Mouse (Mus musculus) T-helper 17 cell (primary cell): ENCODE results near the gene Fndc4.

ENCODE experiments used
- in situ Hi-C, 2 experiments: fragments of 300-600 bp; cut with MboI, MseI; formaldehyde crosslinking; loops; 1 replicate in 1 of 2; 2 replicates in 1 of 2; pipeline ENCODE4 v1.15.1; 2025; ENCODE audit warnings: high pct_unique_total_duplicates in 2 of 2

The Fndc4 gene

DNA sequence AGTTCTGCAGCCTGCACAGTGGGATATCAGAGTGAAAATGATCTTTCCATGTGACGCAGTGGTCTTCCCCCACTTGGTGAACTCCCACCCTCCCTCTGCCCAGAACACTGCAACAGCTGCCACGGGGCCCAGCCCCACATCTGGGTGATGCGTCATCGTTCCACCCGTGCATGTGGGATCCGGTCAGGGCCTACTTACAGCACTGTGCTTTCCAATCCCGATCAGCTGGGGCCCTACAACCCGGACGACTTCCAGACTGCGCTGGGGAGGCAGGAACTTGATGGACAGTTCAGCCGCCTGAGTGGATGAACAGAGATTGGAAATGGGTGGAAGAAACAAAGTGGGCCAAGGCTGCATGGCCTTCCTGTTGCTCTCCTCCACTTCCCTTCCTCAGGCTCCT, 38.3 kb downstream of the Fndc4 start:
- in situ Hi-C loops = no loop called here

DNA sequence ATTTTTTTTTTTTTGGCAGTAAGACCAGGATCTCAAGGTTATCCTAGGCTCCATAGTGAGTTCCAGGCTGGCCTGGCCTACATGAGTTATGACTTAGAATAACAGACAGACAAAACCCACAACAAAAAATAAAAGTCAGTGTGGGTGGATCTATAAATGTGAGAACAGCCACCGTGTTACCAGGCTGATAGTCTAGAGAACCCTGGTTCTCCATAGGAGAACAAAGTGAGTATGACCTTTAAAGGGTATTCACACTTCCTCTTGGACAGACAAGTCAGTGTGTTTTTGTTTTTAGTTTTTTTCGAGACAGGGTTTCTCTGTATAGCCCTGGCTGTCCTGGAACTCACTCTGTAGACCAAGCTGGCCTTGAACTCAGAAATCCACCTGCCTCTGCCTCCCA, 39.9 kb downstream of the Fndc4 start:
- in situ Hi-C loops = no loop called here

DNA sequence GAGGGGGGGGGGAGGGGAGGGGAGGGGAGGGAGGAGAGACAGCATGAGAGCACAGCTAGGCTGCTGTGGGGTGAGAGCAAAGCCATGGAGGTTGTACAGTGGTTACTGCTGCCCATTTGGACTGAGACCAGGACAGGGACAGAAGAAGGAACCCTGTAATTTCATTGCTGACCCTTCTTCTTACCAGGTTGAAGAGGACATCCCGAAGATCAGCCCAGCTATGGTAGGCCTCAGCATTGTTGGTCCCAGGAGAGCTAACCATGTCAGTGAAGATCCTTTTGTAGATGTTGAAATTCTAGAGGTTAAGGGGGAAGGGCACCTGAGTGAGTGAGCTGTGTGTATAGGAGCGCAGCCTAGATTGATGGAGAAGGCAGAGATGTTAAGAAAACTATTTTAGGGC, 40.5 kb downstream of the Fndc4 start:
- in situ Hi-C loops = no loop called here

DNA sequence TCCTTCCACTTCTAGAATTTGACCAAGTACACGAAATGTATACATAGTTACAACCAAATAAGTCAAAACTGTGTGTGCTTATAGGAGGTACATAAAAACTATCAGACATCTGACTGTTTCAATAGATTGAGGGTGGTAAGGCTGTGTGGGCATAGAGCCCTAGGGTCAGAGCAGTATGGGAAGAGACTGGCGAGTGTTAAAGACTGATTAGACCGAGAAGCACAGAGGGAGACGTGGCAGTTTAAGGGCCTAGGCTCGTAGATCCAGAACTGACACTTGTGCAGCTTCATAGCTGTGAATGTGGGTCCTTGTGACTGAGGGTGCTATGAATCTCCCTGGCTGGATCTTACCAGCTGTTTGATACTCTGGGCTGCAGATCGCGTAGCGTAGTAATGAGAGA, 41.0 kb downstream of the Fndc4 start:
- in situ Hi-C loops = no loop called here

DNA sequence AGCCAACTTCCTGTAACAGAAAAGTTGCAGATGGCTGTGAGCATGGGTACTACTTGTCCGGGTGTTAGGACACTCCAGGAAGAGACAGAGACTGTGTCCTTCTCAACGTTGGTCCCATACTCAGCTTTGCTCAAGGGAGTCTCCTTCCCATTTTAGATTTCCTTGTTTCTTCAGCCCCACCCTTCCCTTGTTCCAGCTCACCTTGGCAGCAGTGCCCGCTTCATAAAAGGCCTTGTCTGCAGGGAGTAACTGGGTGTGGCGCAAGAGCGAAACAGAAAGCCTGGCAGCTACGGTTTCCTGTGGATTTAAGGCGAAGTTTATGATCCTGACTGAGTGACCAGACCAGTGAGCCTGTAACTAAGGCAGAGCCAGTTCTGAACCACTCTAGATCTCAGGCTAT, 41.4 kb downstream of the Fndc4 start:
- in situ Hi-C loops = no loop called here

DNA sequence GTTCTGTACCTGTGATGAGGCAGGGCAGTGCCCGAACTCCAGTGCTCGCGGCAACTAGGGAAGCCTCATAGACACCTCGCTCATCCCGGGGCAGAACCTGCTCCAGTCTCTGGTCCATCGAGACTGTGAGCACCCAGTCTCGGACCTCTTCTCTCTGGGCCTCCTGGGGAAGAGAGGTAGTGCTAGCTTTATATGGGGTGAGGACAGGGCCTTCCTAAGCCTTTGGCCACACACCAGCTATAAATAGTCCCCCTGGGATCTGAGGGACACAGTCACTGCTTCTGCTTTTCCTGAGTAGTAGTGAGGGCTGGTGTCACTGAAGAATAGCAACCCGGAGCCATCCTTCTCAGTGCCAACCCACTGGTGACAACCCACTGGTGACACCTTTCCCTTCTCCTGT, 42.1 kb downstream of the Fndc4 start:
- in situ Hi-C loops = no loop called here

DNA sequence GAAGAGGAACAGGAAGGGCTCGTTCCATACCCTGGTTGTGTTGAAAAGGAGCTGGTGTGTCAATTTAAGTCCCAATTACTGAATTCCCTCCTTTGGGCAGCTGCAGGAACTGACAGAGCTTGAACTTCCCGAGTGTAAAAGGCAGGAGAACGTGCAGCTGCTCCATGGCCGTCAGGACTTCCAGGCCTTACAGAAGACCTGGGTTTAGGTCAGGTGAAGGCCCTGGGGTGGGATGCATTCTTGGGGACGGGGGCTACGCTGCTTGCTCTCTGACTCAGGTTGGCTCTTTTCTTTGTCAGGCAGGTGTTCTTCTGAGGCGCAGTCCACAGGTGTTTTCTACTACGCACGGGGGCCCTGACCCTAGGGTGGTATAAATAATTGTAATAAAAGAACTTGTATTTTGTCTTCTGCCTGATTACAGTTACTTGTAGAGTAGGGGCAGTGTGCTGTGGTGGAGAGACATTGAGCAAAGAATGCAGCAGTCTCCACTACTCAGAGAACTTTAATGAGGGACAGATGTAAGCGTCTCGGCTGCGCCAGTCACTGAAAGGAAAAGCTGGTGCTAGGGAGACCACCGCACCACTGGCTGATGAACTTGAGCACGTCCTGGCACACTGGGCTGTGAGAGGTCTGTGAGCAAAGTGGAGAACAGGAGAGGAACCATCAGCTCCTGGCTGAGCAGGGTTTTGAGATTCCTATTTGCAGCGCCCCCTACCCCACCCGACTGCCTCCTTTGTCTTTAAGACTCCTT, 42.9 kb downstream of the Fndc4 start:
- in situ Hi-C loops = no loop called here

DNA sequence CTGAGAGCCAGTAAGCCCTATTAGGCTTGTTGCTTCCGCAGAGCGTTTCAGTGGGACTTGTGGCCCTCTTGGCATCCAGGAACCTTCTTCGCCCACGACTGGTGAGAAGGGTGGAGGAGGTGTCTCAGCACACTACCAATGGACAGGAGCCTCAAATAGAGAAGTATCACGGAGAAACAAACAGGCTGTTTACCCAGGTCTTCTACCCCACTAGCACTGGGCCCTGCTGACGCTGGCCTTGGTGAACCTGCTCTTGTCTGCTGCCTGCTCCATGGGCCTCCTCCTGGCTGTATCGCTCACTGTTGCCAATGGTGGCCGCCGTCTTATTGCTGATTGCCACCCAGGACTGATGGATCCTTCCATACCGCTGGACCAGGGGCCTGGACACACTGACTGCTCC, 43.7 kb downstream of the Fndc4 start:
- in situ Hi-C loops = no loop called here

DNA sequence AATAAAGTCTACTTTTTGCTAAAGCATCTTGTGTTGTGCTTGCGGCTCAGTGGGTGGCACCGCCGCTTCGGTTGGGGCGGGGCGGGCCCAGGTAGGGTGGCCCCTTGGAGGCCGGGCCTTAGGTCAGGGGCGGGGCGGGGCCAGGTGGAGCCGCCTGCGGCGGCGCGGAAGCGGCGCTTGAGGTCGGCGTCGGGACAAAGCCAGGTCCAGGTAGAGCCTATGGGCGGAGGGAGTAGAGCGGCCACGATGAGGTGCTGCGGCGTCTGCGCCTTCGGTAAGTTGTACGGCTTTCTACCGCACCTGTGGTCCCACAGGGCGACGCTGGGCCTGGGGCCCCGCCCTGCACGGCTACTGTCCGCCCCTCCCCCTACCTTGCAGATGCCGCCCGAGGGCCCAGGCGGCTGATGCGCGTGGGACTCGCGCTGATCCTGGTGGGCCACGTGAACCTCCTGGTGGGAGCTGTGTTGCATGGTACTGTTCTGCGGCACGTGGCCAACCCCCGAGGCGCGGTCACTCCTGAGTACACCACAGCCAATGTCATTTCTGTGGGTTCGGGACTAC, 44.3 kb downstream of the Fndc4 start, which contains the start of gene Krtcap3:
Gene Krtcap3, plus strand, starts transcription at position 151 of the 561 bp plus-strand sequence.
- in situ Hi-C loops = no loop called here

DNA sequence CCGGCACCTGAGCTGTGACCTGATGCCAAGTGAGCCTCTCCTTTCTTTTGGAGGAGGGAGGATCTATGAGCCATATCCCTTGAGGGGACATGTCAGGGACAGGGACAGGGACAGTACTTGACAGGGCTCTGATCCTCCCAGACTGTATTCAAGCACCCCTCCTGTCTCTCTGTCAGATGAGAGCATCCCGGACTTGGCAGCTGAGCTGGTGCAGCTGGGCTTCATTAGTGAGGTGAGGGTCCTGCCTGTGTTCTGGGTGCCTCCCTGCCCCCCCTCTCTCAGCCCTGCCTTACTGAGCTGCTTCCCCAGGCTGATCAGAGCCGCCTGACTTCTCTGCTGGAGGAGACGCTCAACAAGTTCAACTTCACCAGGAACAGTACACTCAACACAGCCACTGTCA, 45.2 kb downstream of the Fndc4 start:
- in situ Hi-C loops = no loop called here
